Comparison of ENCODE assay signal across 8 mouse cellular contexts in genomic region chr6:127404070-127404810, GRCm38 (mm10). TPM values are rescaled to one million over a fixed set of nuclear protein-coding genes. Genes with fewer than 3 reads are reported as not detected.
DNase-seq lines count a peak whose midpoint lies in the region; ATAC-seq and TF ChIP-seq lines count a peak whose summit lies in the region.

No protein-coding gene starts in this region.

- H3K4me3 ChIP-seq in left cerebral cortex, adult 2 months = no peak overlapping the region
- H3K4me3 ChIP-seq in hindbrain, embryonic 13.5 days = no peak overlapping the region
- no peak overlapping the region for H3K4me3 ChIP-seq in midbrain, embryonic 15.5 days

- no peak for TF ChIP-seq CTCF in left cerebral cortex, adult 2 months (IDR thresholded peaks at IDR 0.05)

- peaks cover 27% of the 10 kb centered on the region for H3K4me1 ChIP-seq in hindbrain, embryonic 13.5 days (replicated peaks)
- H3K4me1 ChIP-seq in midbrain, embryonic 15.5 days = peaks cover 14% of the 10 kb centered on the region

- no peaks in the 10 kb centered on the region for H3K9me3 ChIP-seq in hindbrain, embryonic 13.5 days
- no peaks in the 10 kb centered on the region for H3K9me3 ChIP-seq in midbrain, embryonic 15.5 days

- no peak overlapping the region for H3K4me2 ChIP-seq in hindbrain, embryonic 13.5 days
- no peak overlapping the region for H3K4me2 ChIP-seq in midbrain, embryonic 15.5 days

- peak; percentile 24 to 49 for DNase-seq in left cerebral cortex, adult 2 months (ENCODE audit: extremely low spot score in 1 of 2, low spot score in 2 of 2)
- no peak for DNase-seq in left cerebral cortex, adult 11 months (ENCODE audit: low spot score)
- peak; percentile 28 for DNase-seq in fibroblast of lung, adult 2 months (ENCODE audit: low read depth)
- DNase-seq in spleen, postnatal 14 days (ENCODE audit: low spot score in 2 of 2) = no peak
- no peak for DNase-seq in cerebellum, adult 11-12 months

- intact Hi-C loops in left cerebral cortex, adult 2 months (cut with DNase I) = loop anchor here (10.0 kb wide), 1 partner anchor 1879 kb away; no protein-coding TSS in a partner anchor

- H3K27ac ChIP-seq in left cerebral cortex, adult 2 months = no peak overlapping the region
- H3K27ac ChIP-seq in hindbrain, embryonic 13.5 days = no peak overlapping the region
- H3K27ac ChIP-seq in midbrain, embryonic 15.5 days = peak overlapping the region; percentile 48

- 0 out of 2 replicates have a peak, but pooled peaks cover 5% of the 10 kb centered on the region for H3K27me3 ChIP-seq in hindbrain, embryonic 13.5 days
- H3K27me3 ChIP-seq in midbrain, embryonic 15.5 days (replicated peaks) = no peaks in the 10 kb centered on the region

- H3K9ac ChIP-seq in hindbrain, embryonic 13.5 days = no peak overlapping the region
- no peak overlapping the region for H3K9ac ChIP-seq in midbrain, embryonic 15.5 days

- peak; percentile 91 for ATAC-seq in hindbrain, embryonic 13.5 days (ENCODE audit: low FRiP score)
- peak; percentile 87 for ATAC-seq in midbrain, embryonic 15.5 days (replicated peaks)
- no peak for ATAC-seq in monocyte, adult 5-6 weeks (replicated peaks; ENCODE audit: insufficient number of reproducible peaks, low FRiP score, low TSS enrichment, poor library complexity, severe bottlenecking)

- WGBS in hindbrain, embryonic 13.5 days = 23% methylated on average over 13 of the region's 13 CpGs
- 17% methylated on average over 13 of the region's 13 CpGs for WGBS in midbrain, embryonic 15.5 days

- no peaks in the 10 kb centered on the region for H3K36me3 ChIP-seq in hindbrain, embryonic 13.5 days
- H3K36me3 ChIP-seq in midbrain, embryonic 15.5 days (replicated peaks) = no peaks in the 10 kb centered on the region

RNA-seq across cellular contexts. Expression of gene Parp11, which starts 42.4 kb away (rescaled TPM):
- total RNA-seq in left cerebral cortex, adult 2 months (2021) = 10 to 100 TPM; 32.8 to 34.7 TPM
- polyA plus RNA-seq in hindbrain, embryonic 13.5 days (2015; fragmentation: Nextera tagmentation; extraction: Ambion mirVana) = 80.6 and 82.1 TPM in 2 replicates
- polyA plus RNA-seq in midbrain, embryonic 15.5 days (2015; fragmentation: Nextera tagmentation; extraction: Ambion mirVana) = 90.4 and 95.6 TPM in 2 replicates
- 16.5 to 49.2 TPM (median 31.2 TPM) in 3 replicates for total RNA-seq in monocyte, adult 5-6 weeks (2017)

Comparison
In these comparisons a context has a peak if more than half of its experiments do, and no peak if none do; other contexts are left out.
1. DNase-seq: peak in left cerebral cortex, adult 2 months (2 of 2) and fibroblast of lung, adult 2 months (single experiment); none in left cerebral cortex, adult 11 months (single experiment), spleen, postnatal 14 days (0 of 2) and cerebellum, adult 11-12 months (single experiment).